Mouse (Mus musculus) gastrocnemius, postnatal 25 days (tissue): Measurements from ENCODE around the gene Arl5a. TPM values are rescaled to one million over a fixed set of nuclear protein-coding genes. Genes with fewer than 3 reads are reported as not detected.

Experiments used
- DNase-seq: peaks from one replicate; pipeline ENCODE4 v3.0.0; 2022
- long read RNA-seq, 2 experiments: library from polyadenylated mRNA; stranded (forward); transcript quantifications; one replicate each; pipeline ENCODE4 v2.0.0; 2021
- total RNA-seq, 2 experiments: library from RNA; stranded (reverse); gene quantifications; 1 replicate in 1 of 2; 2 replicates in 1 of 2; pipeline ENCODE4 v1.2.3; 2021

The Arl5a gene
- total RNA-seq, result 10 to 100 TPM; 30.7 to 31.8 TPM
- long read RNA-seq, experiment 1, full-length matches to known transcripts, result 6 of 26 reads
- long read RNA-seq, experiment 1, partial matches to known transcripts, result 0 of 26 reads
- long read RNA-seq, experiment 1, other reads (novel, unspliced or antisense), result 20 of 26 reads
- long read RNA-seq, experiment 2, full-length matches to known transcripts, result 20 of 35 reads
- long read RNA-seq, experiment 2, partial matches to known transcripts, result 0 of 35 reads
- long read RNA-seq, experiment 2, other reads (novel, unspliced or antisense), result 15 of 35 reads

GRCm38 (mm10) chr2:52424747-52425522 is at the start of gene Arl5a:
Arl5a (minus strand) TSS chr2:52424901.
- peak; percentile 96 for DNase-seq

- DNase-seq, result no peak
Observed at GRCm38 (mm10) chr2:52471545-52472291, 47.0 kb upstream of the Arl5a start.

GRCm38 (mm10) chr2:52470044-52470560 is 45.4 kb upstream of the Arl5a start:
- no peak for DNase-seq

GRCm38 (mm10) chr2:52467629-52468028 is 42.9 kb upstream of the Arl5a start:
- DNase-seq, result no peak

- no peak for DNase-seq
Observed at GRCm38 (mm10) chr2:52461206-52461967, 36.7 kb upstream of the Arl5a start.

- DNase-seq, result no peak
Observed at GRCm38 (mm10) chr2:52455606-52456479, 31.1 kb upstream of the Arl5a start.

GRCm38 (mm10) chr2:52449818-52450217 is 25.1 kb upstream of the Arl5a start:
- no peak for DNase-seq

- DNase-seq, result no peak
Observed at GRCm38 (mm10) chr2:52448916-52449315, 24.2 kb upstream of the Arl5a start.

- DNase-seq, result no peak
Observed at GRCm38 (mm10) chr2:52446648-52447047, 21.9 kb upstream of the Arl5a start.

- DNase-seq, result no peak
Observed at GRCm38 (mm10) chr2:52442125-52442524, 17.4 kb upstream of the Arl5a start.

GRCm38 (mm10) chr2:52440420-52441015 is 15.8 kb upstream of the Arl5a start:
- DNase-seq, result no peak

GRCm38 (mm10) chr2:52438437-52438836 is 13.7 kb upstream of the Arl5a start:
- no peak for DNase-seq

GRCm38 (mm10) chr2:52438013-52438412 is 13.3 kb upstream of the Arl5a start:
- DNase-seq, result no peak

GRCm38 (mm10) chr2:52435919-52436632 is 11.4 kb upstream of the Arl5a start:
- no peak for DNase-seq

GRCm38 (mm10) chr2:52433365-52433764 is 8.7 kb upstream of the Arl5a start:
- peak; percentile 67 for DNase-seq

- no peak for DNase-seq
Observed at GRCm38 (mm10) chr2:52427383-52427782, 2.7 kb upstream of the Arl5a start.

- no peak for DNase-seq
Observed at GRCm38 (mm10) chr2:52426041-52426440, 1.3 kb upstream of the Arl5a start.

- no peak for DNase-seq
Observed at GRCm38 (mm10) chr2:52425523-52425795, 758 bp upstream of the Arl5a start.

GRCm38 (mm10) chr2:52424248-52424728 is 413 bp downstream of the Arl5a start:
- no peak for DNase-seq
